Mouse (Mus musculus): ENCODE data around the gene Ccdc190. TPM values are rescaled to one million over a fixed set of nuclear protein-coding genes. Genes with fewer than 3 reads are reported as not detected.

The Ccdc190 gene
- polyA plus RNA-seq, 1 experiment, result not detected

DNA sequence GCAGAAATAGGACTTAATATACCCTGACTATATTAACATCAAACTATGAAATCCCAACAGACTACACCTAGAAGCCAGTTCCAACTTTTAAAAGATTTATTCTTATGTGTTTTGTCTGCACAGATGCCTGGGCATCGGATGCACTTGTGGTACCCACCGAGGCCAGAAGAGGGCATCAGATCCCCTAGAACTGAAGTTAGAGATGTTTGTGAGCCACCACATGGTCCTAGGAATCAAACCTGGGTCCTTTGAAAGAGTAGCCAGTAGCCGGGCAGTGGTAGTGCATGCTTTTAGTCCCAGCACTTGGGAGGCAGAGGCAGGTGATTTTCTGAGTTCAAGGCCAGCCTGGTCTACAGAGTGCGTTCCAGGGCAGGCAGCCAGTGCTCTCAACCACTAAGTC, 22.2 kb downstream of the Ccdc190 start:
- no peaks in the 10 kb centered on the region for H3K4me1 ChIP-seq (ENCODE audit: control insufficient read depth, insufficient read depth, low read length)
- TF ChIP-seq CTCF (IDR thresholded peaks at IDR 0.05; ENCODE audit: low read depth, low read length) (no peak), POLR2A (IDR thresholded peaks at IDR 0.05; ENCODE audit: borderline replicate concordance, low read depth, low read length) (no peak)
- H3K4me3 ChIP-seq (ENCODE audit: insufficient read depth, low read length), result no peak overlapping the region
- H3K27ac ChIP-seq (ENCODE audit: insufficient read depth, low read depth, low read length), result no peak overlapping the region

DNA sequence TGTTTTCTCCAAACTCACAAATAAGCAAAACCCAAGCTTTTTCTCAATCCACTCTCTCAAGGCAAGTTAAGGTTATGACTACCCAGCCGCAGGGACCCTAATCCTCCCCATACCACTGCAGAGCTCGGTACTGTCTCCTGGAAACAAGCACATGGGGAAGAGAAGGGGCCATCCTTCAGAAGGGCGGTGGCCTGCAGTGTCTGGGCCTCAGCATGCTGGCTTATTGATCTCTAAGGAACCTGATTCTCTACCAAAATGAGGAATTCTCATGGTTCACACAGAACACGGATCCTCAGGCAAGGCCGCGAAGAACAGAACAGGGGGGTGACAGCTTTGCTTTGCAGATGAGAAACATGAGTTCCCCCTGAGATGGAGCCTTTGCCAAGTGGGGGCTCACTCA, 23.1 kb downstream of the Ccdc190 start:
- TF ChIP-seq CTCF (IDR thresholded peaks at IDR 0.05; ENCODE audit: low read depth, low read length), result no peak
- no peak for TF ChIP-seq POLR2A (IDR thresholded peaks at IDR 0.05; ENCODE audit: borderline replicate concordance, low read depth, low read length)
- Histone ChIP-seq H3K27ac (ENCODE audit: insufficient read depth, low read depth, low read length) (no peak overlapping the region), H3K4me3 (ENCODE audit: insufficient read depth, low read length) (no peak overlapping the region), H3K4me1 (ENCODE audit: control insufficient read depth, insufficient read depth, low read length) (no peaks in the 10 kb centered on the region)

DNA sequence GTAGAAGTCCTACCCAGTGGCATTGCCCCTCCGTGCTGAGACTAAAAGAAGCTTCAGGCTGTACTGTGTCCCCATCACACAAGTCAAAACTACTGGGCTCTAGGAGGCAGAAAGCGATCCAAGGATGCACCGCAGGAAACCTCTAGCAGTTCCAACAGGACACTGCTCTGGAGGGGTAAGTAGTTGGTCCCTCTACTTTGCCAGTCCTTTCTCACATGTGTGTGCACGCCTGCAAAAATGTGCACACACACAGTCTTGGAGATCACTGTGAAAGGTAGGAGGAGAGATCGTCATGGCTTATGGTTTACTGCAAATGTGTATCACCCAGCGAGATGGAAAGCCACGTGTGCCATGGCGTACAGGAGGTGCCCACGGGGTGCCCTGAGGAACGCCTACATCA, 24.2 kb downstream of the Ccdc190 start:
- H3K27ac ChIP-seq (ENCODE audit: insufficient read depth, low read depth, low read length), result no peak overlapping the region
- no peaks in the 10 kb centered on the region for H3K4me1 ChIP-seq (ENCODE audit: control insufficient read depth, insufficient read depth, low read length)
- no peak overlapping the region for H3K4me3 ChIP-seq (ENCODE audit: insufficient read depth, low read length)
- TF ChIP-seq POLR2A (IDR thresholded peaks at IDR 0.05; ENCODE audit: borderline replicate concordance, low read depth, low read length) (no peak), CTCF (IDR thresholded peaks at IDR 0.05; ENCODE audit: low read depth, low read length) (no peak)

DNA sequence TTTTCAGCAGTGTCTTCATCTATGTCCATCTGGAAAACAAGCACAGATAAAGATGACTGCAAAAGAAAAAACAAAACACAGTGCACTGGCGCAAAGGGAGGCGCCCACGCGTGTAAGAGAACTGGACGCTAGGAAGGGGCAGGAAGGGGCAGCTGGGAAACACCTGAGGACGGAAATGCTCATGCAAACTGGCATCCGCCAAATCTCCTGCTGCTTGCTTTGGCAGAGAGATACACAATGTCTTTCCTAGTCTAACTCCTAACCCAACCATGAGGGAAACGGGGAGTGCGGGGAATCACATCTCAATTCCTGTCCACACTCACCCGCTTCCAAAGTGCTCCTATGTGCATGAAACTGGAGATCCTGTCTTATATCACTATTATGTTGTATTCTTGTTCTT, 24.7 kb downstream of the Ccdc190 start:
- no peaks in the 10 kb centered on the region for H3K4me1 ChIP-seq (ENCODE audit: control insufficient read depth, insufficient read depth, low read length)
- TF ChIP-seq CTCF (IDR thresholded peaks at IDR 0.05; ENCODE audit: low read depth, low read length) (no peak), POLR2A (IDR thresholded peaks at IDR 0.05; ENCODE audit: borderline replicate concordance, low read depth, low read length) (no peak)
- H3K27ac ChIP-seq (ENCODE audit: insufficient read depth, low read depth, low read length), result no peak overlapping the region
- H3K4me3 ChIP-seq (ENCODE audit: insufficient read depth, low read length), result no peak overlapping the region

DNA sequence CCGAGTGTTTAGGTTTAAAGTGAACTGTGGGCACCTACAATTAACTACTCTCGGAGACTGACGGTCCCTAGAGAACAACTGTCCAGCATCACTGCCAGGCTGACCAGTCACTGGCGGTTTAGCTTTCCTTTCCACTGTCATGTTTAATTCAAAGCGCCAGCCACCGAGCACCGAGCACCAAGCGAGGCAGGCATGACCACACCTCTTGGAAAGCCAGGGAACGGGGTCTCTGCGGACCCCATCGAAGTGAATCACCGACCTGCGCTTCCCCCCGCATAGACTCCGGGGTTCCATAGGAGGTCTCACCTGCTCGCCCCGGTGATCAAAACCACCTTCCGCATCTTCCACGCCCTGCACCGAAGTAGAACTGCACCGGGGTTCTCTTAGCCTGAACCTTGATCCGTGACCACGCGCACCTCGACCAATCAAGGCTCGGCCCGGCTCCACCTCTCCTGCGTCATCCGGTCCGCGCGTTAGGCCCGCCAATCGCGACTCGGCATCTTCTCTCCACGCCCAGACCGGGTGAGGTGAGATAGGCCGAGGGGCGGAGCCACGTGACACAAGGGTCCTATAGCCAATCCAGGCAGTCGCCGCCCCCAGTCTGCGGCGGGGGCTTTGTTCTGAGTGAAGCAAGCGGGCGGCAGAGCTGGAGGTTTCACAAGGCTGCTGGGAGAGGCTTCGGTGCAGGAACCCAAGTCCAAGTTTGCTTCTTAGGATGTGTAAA, 40.5 kb downstream of the Ccdc190 start, which contains the start of gene Hsd17b7:
Gene Hsd17b7 (minus strand): TSS at position 450 of the 724 bp plus-strand sequence.
- peak within 1 kb of the TSS; percentile 70 for H3K4me3 ChIP-seq (ENCODE audit: insufficient read depth, low read length)
- peak within 1 kb of the TSS; percentile 48 for H3K27ac ChIP-seq (ENCODE audit: insufficient read depth, low read depth, low read length)
- TF ChIP-seq POLR2A (IDR thresholded peaks at IDR 0.05; ENCODE audit: borderline replicate concordance, low read depth, low read length) (no peak), CTCF (IDR thresholded peaks at IDR 0.05; ENCODE audit: low read depth, low read length) (no peak)
- H3K4me1 ChIP-seq (ENCODE audit: control insufficient read depth, insufficient read depth, low read length), result peaks cover 5% of the 10 kb centered on the region

DNA sequence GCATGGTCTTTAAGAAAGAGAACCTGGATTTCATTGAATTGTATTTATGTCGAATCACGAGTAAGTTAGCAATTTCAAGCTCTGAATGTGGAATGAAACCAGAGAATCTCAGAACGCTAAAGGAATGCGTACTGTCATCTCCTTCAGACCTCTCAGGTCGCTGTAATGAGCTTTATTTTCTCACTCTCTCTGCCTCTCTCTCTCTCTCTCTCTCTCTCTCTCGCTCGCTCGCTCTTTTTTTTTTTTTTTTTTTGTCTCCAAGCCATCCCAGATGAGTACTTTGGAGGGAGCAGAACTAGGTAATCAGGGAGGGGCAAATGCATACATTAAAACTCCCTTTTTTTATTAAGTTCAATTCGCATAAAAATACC, 41.1 kb downstream of the Ccdc190 start:
- H3K4me1 ChIP-seq (ENCODE audit: control insufficient read depth, insufficient read depth, low read length), result peaks cover 5% of the 10 kb centered on the region
- H3K27ac ChIP-seq (ENCODE audit: insufficient read depth, low read depth, low read length), result peak overlapping the region; percentile 48
- peak overlapping the region; percentile 60 for H3K4me3 ChIP-seq (ENCODE audit: insufficient read depth, low read length)
- TF ChIP-seq POLR2A (IDR thresholded peaks at IDR 0.05; ENCODE audit: borderline replicate concordance, low read depth, low read length) (no peak), CTCF (IDR thresholded peaks at IDR 0.05; ENCODE audit: low read depth, low read length) (no peak)

DNA sequence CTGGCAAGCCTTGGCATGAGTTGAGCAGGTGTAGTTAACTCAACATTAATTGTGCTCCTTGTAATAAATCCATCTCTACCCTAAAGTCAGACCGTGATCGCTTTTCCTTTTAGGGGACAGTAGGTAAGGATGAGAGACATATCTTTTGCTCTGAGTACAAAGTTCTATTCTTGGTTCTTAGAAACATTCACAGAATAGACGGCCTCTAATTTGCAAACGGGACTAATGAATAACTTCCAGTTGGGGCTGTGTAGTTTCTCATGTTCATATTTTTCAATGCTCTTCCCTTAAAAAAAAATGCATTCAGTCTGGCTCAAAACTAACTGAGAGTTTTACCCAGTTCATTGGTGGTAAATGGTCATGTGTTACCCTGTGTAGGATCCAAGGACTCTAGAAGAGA, 42.5 kb downstream of the Ccdc190 start:
- Histone ChIP-seq H3K27ac (ENCODE audit: insufficient read depth, low read depth, low read length) (no peak overlapping the region), H3K4me3 (ENCODE audit: insufficient read depth, low read length) (no peak overlapping the region), H3K4me1 (ENCODE audit: control insufficient read depth, insufficient read depth, low read length) (peaks cover 5% of the 10 kb centered on the region)
- TF ChIP-seq CTCF (IDR thresholded peaks at IDR 0.05; ENCODE audit: low read depth, low read length) (no peak), POLR2A (IDR thresholded peaks at IDR 0.05; ENCODE audit: borderline replicate concordance, low read depth, low read length) (no peak)

DNA sequence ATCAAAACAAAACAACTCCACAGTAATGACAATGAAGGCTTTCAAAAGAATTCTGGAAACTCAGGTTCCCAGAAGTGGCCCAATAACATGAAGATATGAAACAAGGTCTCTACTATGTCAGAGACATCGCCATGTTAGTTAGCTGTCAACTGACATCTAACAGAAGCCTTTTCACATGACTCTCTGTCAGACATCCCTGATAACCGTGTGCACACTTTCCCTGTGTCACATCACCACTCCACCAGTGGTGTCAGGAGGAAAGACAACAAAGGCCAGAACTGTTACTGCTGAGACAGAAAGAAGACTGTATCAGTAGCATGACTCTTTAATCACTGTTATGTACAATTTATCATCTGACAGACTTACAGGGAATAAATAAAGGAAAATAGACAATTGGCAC, 43.5 kb downstream of the Ccdc190 start:
- no peak for TF ChIP-seq CTCF (IDR thresholded peaks at IDR 0.05; ENCODE audit: low read depth, low read length)
- TF ChIP-seq POLR2A (IDR thresholded peaks at IDR 0.05; ENCODE audit: borderline replicate concordance, low read depth, low read length), result no peak

DNA sequence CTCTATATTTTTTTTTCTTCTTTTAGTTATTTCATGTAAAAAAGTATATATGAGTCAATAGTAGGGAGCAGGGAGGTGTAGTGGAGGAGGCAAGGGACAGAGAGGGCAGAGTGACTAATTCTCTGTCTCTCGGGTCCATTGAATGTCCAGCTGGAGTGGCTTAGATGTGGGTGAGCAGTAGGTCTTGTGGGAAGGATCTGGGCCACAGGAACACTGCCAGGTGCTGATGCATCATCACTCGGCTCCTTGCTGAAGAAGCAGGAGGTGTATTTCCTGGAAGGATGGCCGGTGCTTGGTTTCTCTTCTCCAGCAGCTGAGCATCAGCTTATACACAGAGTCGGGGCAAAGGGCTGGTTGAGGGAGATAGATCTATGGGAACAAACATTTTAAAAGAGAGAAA, 49.2 kb downstream of the Ccdc190 start:
- Histone ChIP-seq H3K4me1 (ENCODE audit: control insufficient read depth, insufficient read depth, low read length) (no peaks in the 10 kb centered on the region), H3K4me3 (ENCODE audit: insufficient read depth, low read length) (no peak overlapping the region), H3K27ac (ENCODE audit: insufficient read depth, low read depth, low read length) (no peak overlapping the region)
- TF ChIP-seq CTCF (IDR thresholded peaks at IDR 0.05; ENCODE audit: low read depth, low read length), result no peak
- TF ChIP-seq POLR2A (IDR thresholded peaks at IDR 0.05; ENCODE audit: borderline replicate concordance, low read depth, low read length), result no peak

More for the DNA sequence above, 43.5 kb downstream of the Ccdc190 start:
- peaks cover 5% of the 10 kb centered on the region for H3K4me1 ChIP-seq (ENCODE audit: control insufficient read depth, insufficient read depth, low read length)
- H3K27ac ChIP-seq (ENCODE audit: insufficient read depth, low read depth, low read length), result no peak overlapping the region
- H3K4me3 ChIP-seq (ENCODE audit: insufficient read depth, low read length), result no peak overlapping the region

Other genes starting within 250 kb of the Ccdc190 start
- gene Rgs4, start 181.0 kb upstream of the Ccdc190 start, polyA plus RNA-seq (2012; ENCODE audit: insufficient read depth, insufficient read length, missing spikeins), result not detected in 2 replicates
- 2.7 and 3.2 TPM in 2 replicates for gene Hsd17b7, start 40.6 kb downstream of the Ccdc190 start, polyA plus RNA-seq (2012; ENCODE audit: insufficient read depth, insufficient read length, missing spikeins)
- gene Ddr2, start 182.1 kb downstream of the Ccdc190 start, polyA plus RNA-seq (2012; ENCODE audit: insufficient read depth, insufficient read length, missing spikeins), result 0.59 and 0.76 TPM in 2 replicates
- gene Uap1, start 246.3 kb downstream of the Ccdc190 start, polyA plus RNA-seq (2012; ENCODE audit: insufficient read depth, insufficient read length, missing spikeins), result 24.4 and 28.0 TPM in 2 replicates